Mouse (Mus musculus): ENCODE results near the gene Cmpk1. TPM values are rescaled to one million over a fixed set of nuclear protein-coding genes. Genes with fewer than 3 reads are reported as not detected.
"Not testable (repeated sequence)": the region's sequence is repeated elsewhere in the genome, so short reads cannot be mapped to it uniquely, and the experiment has no call there.

The Cmpk1 gene
- polyA plus RNA-seq, 1 experiment from 2014 or later, result 91.2 TPM

- WGBS, result 96% methylated on average over 5 of the region's 5 CpGs
- H3K27me3 ChIP-seq (ENCODE audit: insufficient read depth, poor library complexity, severe bottlenecking), result no peaks in the 10 kb centered on the region
- no peaks in the 10 kb centered on the region for H3K9me3 ChIP-seq
- H3K4me1 ChIP-seq (replicated peaks), result no peaks in the 10 kb centered on the region
- H3K27ac ChIP-seq, result no peak overlapping the region
- no peak overlapping the region for H3K4me3 ChIP-seq
- peaks cover 34% of the 10 kb centered on the region for H3K36me3 ChIP-seq
- DNase-seq (ENCODE audit: low spot score), result no peak
Measured at GRCm38 (mm10) chr4:114970736-114971135, 16.3 kb downstream of the Cmpk1 start.

- 93% methylated on average over 2 of the region's 2 CpGs for WGBS
- not testable (repeated sequence) for H3K4me1 ChIP-seq (replicated peaks); DNase-seq (ENCODE audit: low spot score); H3K27me3 ChIP-seq (ENCODE audit: insufficient read depth, poor library complexity, severe bottlenecking); H3K27ac ChIP-seq; H3K9me3 ChIP-seq; H3K4me3 ChIP-seq
- peaks cover 51% of the 10 kb centered on the region for H3K36me3 ChIP-seq
Measured at GRCm38 (mm10) chr4:114960881-114961280, 26.2 kb downstream of the Cmpk1 start.

DNA sequence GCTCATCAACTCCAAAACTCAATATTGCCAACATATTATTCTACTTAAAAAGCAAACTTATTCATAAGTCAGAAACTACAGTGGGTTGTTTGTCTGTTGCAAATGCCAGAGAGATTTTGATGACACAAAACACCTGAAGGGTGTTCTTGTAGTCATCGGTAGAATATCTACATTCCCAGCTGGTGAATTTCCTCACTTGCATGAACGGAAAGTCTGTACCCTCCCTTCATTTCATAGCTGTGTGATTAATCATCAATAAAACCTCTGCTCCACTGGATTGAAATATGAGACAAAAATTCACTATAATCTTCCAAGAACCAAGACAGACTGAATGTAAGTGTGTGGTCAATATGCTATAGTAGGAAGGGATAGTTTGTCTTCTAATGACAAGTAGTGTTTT is 27.5 kb downstream of the Cmpk1 start:
- no peaks in the 10 kb centered on the region for H3K27me3 ChIP-seq (ENCODE audit: insufficient read depth, poor library complexity, severe bottlenecking)
- WGBS, result 95% methylated on average over 2 of the region's 2 CpGs

GRCm38 (mm10) chr4:114958786-114959185 is 28.3 kb downstream of the Cmpk1 start:
- no peak overlapping the region for H3K4me3 ChIP-seq
- 95% methylated on average over 4 of the region's 4 CpGs for WGBS
- no peaks in the 10 kb centered on the region for H3K9me3 ChIP-seq
- DNase-seq (ENCODE audit: low spot score), result no peak
- no peaks in the 10 kb centered on the region for H3K4me1 ChIP-seq (replicated peaks)
- H3K27ac ChIP-seq, result no peak overlapping the region
- H3K36me3 ChIP-seq, result peaks cover 32% of the 10 kb centered on the region
- H3K27me3 ChIP-seq (ENCODE audit: insufficient read depth, poor library complexity, severe bottlenecking), result no peaks in the 10 kb centered on the region

More for the DNA sequence above, 27.5 kb downstream of the Cmpk1 start:
- DNase-seq (ENCODE audit: low spot score), result no peak
- Histone ChIP-seq H3K4me3 (no peak overlapping the region), H3K27ac (no peak overlapping the region), H3K4me1 (replicated peaks) (no peaks in the 10 kb centered on the region), H3K9me3 (no peaks in the 10 kb centered on the region), H3K36me3 (peaks cover 37% of the 10 kb centered on the region)

DNA sequence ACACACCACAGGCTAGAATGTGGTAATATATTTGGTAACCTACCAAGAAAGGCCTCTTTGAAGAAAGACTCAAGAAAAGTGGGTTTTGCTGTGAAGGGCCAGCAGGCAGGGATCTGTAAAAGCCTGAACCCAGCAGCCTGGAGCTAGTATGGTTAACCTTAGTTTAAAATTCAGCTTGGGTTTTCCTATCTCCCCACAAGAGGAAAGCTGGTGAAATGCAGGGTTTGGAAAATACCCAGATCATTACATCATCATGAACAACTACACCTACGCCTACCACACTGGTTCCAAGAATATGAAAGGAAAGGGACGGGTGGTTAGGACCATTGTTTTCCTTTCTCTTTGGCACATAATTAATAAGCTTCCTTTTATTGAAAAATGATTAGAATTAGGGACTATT is 28.8 kb downstream of the Cmpk1 start:
- WGBS, result 88% methylated on average over 2 of the region's 2 CpGs
- H3K36me3 ChIP-seq, result peaks cover 29% of the 10 kb centered on the region
- H3K4me1 ChIP-seq (replicated peaks), result 0 out of 2 replicates have a peak, but pooled peaks cover 3% of the 10 kb centered on the region
- no peak for DNase-seq (ENCODE audit: low spot score)
- no peak overlapping the region for H3K27ac ChIP-seq
- H3K27me3 ChIP-seq (ENCODE audit: insufficient read depth, poor library complexity, severe bottlenecking), result no peaks in the 10 kb centered on the region
- H3K9me3 ChIP-seq, result no peaks in the 10 kb centered on the region
- no peak overlapping the region for H3K4me3 ChIP-seq

GRCm38 (mm10) chr4:114957403-114957802 is 29.6 kb downstream of the Cmpk1 start:
- H3K4me1 ChIP-seq (replicated peaks), result 0 out of 2 replicates have a peak, but pooled peaks cover 6% of the 10 kb centered on the region
- DNase-seq (ENCODE audit: low spot score), result no peak
- peaks cover 21% of the 10 kb centered on the region for H3K36me3 ChIP-seq
- no peak overlapping the region for H3K27ac ChIP-seq
- H3K27me3 ChIP-seq (ENCODE audit: insufficient read depth, poor library complexity, severe bottlenecking), result no peaks in the 10 kb centered on the region
- H3K4me3 ChIP-seq, result no peak overlapping the region
- no peaks in the 10 kb centered on the region for H3K9me3 ChIP-seq

- no peak overlapping the region for H3K4me3 ChIP-seq
- no peak overlapping the region for H3K27ac ChIP-seq
- H3K4me1 ChIP-seq (replicated peaks), result 0 out of 2 replicates have a peak, but pooled peaks cover 6% of the 10 kb centered on the region
- WGBS, result 83% methylated on average over 3 of the region's 3 CpGs
- H3K36me3 ChIP-seq, result no peaks in the 10 kb centered on the region
- peaks cover 13% of the 10 kb centered on the region; the same call in 1 of the 2 replicates for H3K27me3 ChIP-seq (ENCODE audit: insufficient read depth, poor library complexity, severe bottlenecking)
- no peaks in the 10 kb centered on the region for H3K9me3 ChIP-seq
- DNase-seq (ENCODE audit: low spot score), result no peak
Measured at GRCm38 (mm10) chr4:114953172-114953571, 33.9 kb downstream of the Cmpk1 start.

- H3K36me3 ChIP-seq, result no peaks in the 10 kb centered on the region
- no peaks in the 10 kb centered on the region for H3K9me3 ChIP-seq
- WGBS, result 63% methylated on average over 7 of the region's 7 CpGs
- H3K27me3 ChIP-seq (ENCODE audit: insufficient read depth, poor library complexity, severe bottlenecking), result peaks cover 52% of the 10 kb centered on the region
- H3K27ac ChIP-seq, result no peak overlapping the region
- H3K4me1 ChIP-seq (replicated peaks), result peaks cover 8% of the 10 kb centered on the region
- H3K4me3 ChIP-seq, result no peak overlapping the region
- DNase-seq (ENCODE audit: low spot score), result no peak
Measured at GRCm38 (mm10) chr4:114947852-114948481, 39.1 kb downstream of the Cmpk1 start.

DNA sequence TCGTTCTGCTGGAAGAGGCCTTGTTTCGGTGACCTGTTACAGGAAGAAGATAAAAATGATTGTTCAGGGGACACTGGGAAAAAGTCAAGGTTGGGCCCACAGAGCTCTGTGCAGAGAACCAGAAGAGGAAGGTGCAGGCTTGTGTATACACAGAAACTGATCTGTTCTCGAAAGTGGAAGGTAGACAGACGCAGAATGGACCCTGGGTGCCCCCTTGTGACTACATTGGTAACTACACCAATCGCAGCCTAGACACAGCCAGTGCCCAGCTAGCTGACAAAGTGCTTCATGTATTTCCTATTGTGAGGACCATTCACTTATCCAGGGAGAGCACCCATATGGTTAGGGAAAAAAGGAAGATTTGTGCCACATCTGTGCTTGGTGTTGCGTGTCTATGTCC is 39.6 kb downstream of the Cmpk1 start:
- Histone ChIP-seq H3K4me3 (no peak overlapping the region), H3K9me3 (no peaks in the 10 kb centered on the region), H3K36me3 (no peaks in the 10 kb centered on the region), H3K27ac (no peak overlapping the region), H3K27me3 (ENCODE audit: insufficient read depth, poor library complexity, severe bottlenecking) (peaks cover 52% of the 10 kb centered on the region), H3K4me1 (replicated peaks) (peaks cover 13% of the 10 kb centered on the region)
- DNase-seq (ENCODE audit: low spot score), result peak; percentile 74
- 32% methylated on average over 6 of the region's 6 CpGs for WGBS

DNA sequence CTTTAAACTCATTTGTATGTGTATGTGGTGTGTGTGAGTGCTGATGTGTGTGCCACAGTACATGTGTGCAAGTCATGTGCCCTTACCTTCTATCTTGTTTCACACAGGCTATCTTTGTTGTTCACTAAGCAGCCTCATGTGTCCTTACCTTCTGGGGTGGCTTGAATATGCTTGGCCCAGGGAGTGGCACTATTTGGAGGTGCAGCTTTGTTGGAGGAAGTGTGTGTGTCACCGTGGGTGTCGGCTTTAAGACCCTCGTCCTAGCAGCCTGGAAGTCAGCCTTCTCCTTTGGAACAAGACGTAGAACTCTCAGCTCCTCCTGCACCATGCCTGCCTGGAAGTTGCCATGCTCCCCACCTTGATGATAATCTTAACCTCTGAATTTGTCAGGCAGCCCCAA is 40.6 kb downstream of the Cmpk1 start:
- peaks cover 20% of the 10 kb centered on the region for H3K4me1 ChIP-seq (replicated peaks)
- 88% methylated on average over 4 of the region's 4 CpGs for WGBS
- peaks cover 52% of the 10 kb centered on the region for H3K27me3 ChIP-seq (ENCODE audit: insufficient read depth, poor library complexity, severe bottlenecking)
- no peak overlapping the region for H3K27ac ChIP-seq
- H3K9me3 ChIP-seq, result no peaks in the 10 kb centered on the region
- H3K4me3 ChIP-seq, result no peak overlapping the region
- no peak for DNase-seq (ENCODE audit: low spot score)
- no peaks in the 10 kb centered on the region for H3K36me3 ChIP-seq

GRCm38 (mm10) chr4:114945021-114945420 is 42.0 kb downstream of the Cmpk1 start:
- H3K4me1 ChIP-seq (replicated peaks), result peaks cover 20% of the 10 kb centered on the region
- H3K36me3 ChIP-seq, result no peaks in the 10 kb centered on the region
- H3K27ac ChIP-seq, result no peak overlapping the region
- peaks cover 50% of the 10 kb centered on the region for H3K27me3 ChIP-seq (ENCODE audit: insufficient read depth, poor library complexity, severe bottlenecking)
- H3K9me3 ChIP-seq, result no peaks in the 10 kb centered on the region
- DNase-seq (ENCODE audit: low spot score), result no peak
- no peak overlapping the region for H3K4me3 ChIP-seq
- 43% methylated on average over 5 of the region's 5 CpGs for WGBS

GRCm38 (mm10) chr4:114942583-114942982 is 44.5 kb downstream of the Cmpk1 start:
- Histone ChIP-seq H3K9me3 (no peaks in the 10 kb centered on the region), H3K27ac (no peak overlapping the region), H3K27me3 (ENCODE audit: insufficient read depth, poor library complexity, severe bottlenecking) (peaks cover 52% of the 10 kb centered on the region), H3K4me1 (replicated peaks) (peaks cover 23% of the 10 kb centered on the region), H3K4me3 (no peak overlapping the region), H3K36me3 (no peaks in the 10 kb centered on the region)
- WGBS, result 64% methylated on average over 8 of the region's 8 CpGs
- DNase-seq (ENCODE audit: low spot score), result no peak

GRCm38 (mm10) chr4:114942112-114942511 is 44.9 kb downstream of the Cmpk1 start:
- Histone ChIP-seq H3K9me3 (no peaks in the 10 kb centered on the region), H3K4me3 (no peak overlapping the region), H3K27me3 (ENCODE audit: insufficient read depth, poor library complexity, severe bottlenecking) (peaks cover 51% of the 10 kb centered on the region), H3K36me3 (no peaks in the 10 kb centered on the region), H3K27ac (no peak overlapping the region), H3K4me1 (replicated peaks) (peaks cover 23% of the 10 kb centered on the region)
- DNase-seq (ENCODE audit: low spot score), result no peak
- 49% methylated on average over 4 of the region's 4 CpGs for WGBS

DNA sequence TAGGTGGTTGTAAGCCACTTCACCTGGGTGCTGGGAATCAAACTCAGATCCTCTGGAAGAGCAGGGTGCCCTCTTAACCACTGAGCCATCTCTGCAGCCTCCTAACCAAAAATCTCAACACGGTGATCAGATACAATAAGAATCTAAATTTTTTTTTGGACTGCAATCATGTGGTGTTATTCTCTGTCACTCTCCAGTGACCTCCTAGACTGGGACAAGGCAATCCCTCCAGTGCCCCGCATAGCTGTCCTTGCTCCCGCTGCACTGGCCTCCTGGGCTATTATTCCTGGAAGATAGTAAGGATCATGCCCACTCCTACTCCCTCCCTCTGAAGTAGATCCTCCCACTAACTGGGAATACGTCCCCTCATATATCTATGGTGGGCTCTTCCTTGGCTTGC is 45.7 kb downstream of the Cmpk1 start:
- Histone ChIP-seq H3K4me1 (replicated peaks) (peaks cover 23% of the 10 kb centered on the region), H3K4me3 (no peak overlapping the region), H3K27me3 (ENCODE audit: insufficient read depth, poor library complexity, severe bottlenecking) (peaks cover 43% of the 10 kb centered on the region), H3K27ac (no peak overlapping the region), H3K9me3 (no peaks in the 10 kb centered on the region), H3K36me3 (no peaks in the 10 kb centered on the region)
- no peak for DNase-seq (ENCODE audit: low spot score)
- WGBS, result 75% methylated on average over 4 of the region's 4 CpGs

All from hindbrain, embryonic 10.5 days (tissue).